Mouse (Mus musculus): ENCODE data around the gene Ctrl. TPM values are rescaled to one million over a fixed set of nuclear protein-coding genes. Genes with fewer than 3 reads are reported as not detected.

Ctrl gene
- total and polyA plus RNA-seq, 3 experiments: 1.5 to 3.0 TPM; not detected in 1

- TF ChIP-seq HCFC1 (IDR thresholded peaks at IDR 0.05; ENCODE audit: low read depth, low read length) (no peak), TAL1 (IDR thresholded peaks at IDR 0.05; ENCODE audit: low read length) (no peak), SIN3A (IDR thresholded peaks at IDR 0.05; ENCODE audit: low read length) (no peak), BHLHE40 (IDR thresholded peaks at IDR 0.05; ENCODE audit: borderline replicate concordance, low read depth, low read length) (no peak), POLR2A (IDR thresholded peaks at IDR 0.05; ENCODE audit: control insufficient read depth in 1 of 2, insufficient read depth in 1 of 2, low read depth in 1 of 2, low read length in 2 of 2, poor library complexity in 1 of 2) (no peak), EP300 (IDR thresholded peaks at IDR 0.05; ENCODE audit: low read depth in 1 of 2, low read length in 2 of 2) (no peak), ZMIZ1 (IDR thresholded peaks at IDR 0.05; ENCODE audit: low read depth, low read length) (no peak), UBTF (IDR thresholded peaks at IDR 0.05; ENCODE audit: borderline replicate concordance, insufficient read depth, low read depth, low read length) (no peak), SMC3 (IDR thresholded peaks at IDR 0.05; ENCODE audit: low read depth, low read length) (no peak), NRF1 (IDR thresholded peaks at IDR 0.05; ENCODE audit: insufficient read depth, low read depth, low read length, poor library complexity, severe bottlenecking) (no peak), GABPA (IDR thresholded peaks at IDR 0.05; ENCODE audit: low read depth, low read length) (no peak), ZNF384 (IDR thresholded peaks at IDR 0.05; ENCODE audit: low read depth, low read length) (no peak), MAFK (IDR thresholded peaks at IDR 0.05; ENCODE audit: borderline replicate concordance, low read depth, low read length) (no peak), MYC (IDR thresholded peaks at IDR 0.05; ENCODE audit: low read depth, low read length) (no peak), MAX (IDR thresholded peaks at IDR 0.05; ENCODE audit: low read length) (no peak), CHD2 (IDR thresholded peaks at IDR 0.05; ENCODE audit: low read length) (no peak), KAT2A (conservative IDR thresholded peaks at IDR 0.05; ENCODE audit: low read depth, low read length) (no peak), ELF1 (IDR thresholded peaks at IDR 0.05; ENCODE audit: low read depth, low read length) (no peak)
- H3K9ac ChIP-seq (ENCODE audit: control insufficient read depth, low read depth, low read length, poor library complexity, severe bottlenecking): no peak overlapping the region
- H3K27ac ChIP-seq (ENCODE audit: control insufficient read depth, low read depth, low read length): no peak overlapping the region
These were observed 8.4 kb upstream of the Ctrl start for GRCm38 (mm10) chr8:105942026-105942425.

DNA sequence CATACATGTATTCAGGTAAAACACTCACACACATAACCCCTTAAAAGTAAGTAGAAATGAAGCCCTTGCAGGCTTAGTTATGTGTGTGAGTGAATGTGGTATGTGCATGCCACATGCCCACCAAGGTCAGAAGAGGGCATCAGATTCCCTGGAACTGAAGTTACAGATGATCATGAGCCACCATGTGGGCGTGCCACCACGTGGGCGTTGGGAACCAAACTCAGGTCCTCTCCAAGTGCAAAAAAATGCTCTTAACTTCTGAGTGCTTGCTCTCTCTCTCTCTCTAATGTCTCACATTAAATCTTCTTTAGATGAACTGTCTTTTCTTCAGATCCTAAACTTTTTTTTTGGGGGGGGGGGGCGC, 4.6 kb upstream of the Ctrl start, which contains the start of gene Psmb10:
TSS of gene Psmb10 (minus strand) at position 139 of the 364 bp plus-strand sequence.
- H3K79me2 ChIP-seq (ENCODE audit: control insufficient read depth, insufficient read depth, low read length, poor library complexity): peaks cover 10% of the 10 kb centered on the region
- peak within 1 kb of the TSS; percentile 85 for H3K27ac ChIP-seq (ENCODE audit: control insufficient read depth, low read depth, low read length)
- peak within 1 kb of the TSS; percentile 67 to 85 for H3K4me3 ChIP-seq (ENCODE audit: control insufficient read depth in 1 of 2, insufficient read depth in 1 of 2, low read depth in 2 of 2, low read length in 2 of 2)
- H3K9ac ChIP-seq (ENCODE audit: control insufficient read depth, low read depth, low read length, poor library complexity, severe bottlenecking): peak within 1 kb of the TSS; percentile 91
- peaks cover 4 to 14% of the 10 kb centered on the region in 2 experiments; a peak in 3 of 4 replicates for H3K4me1 ChIP-seq (ENCODE audit: control insufficient read depth in 1 of 2, insufficient read depth in 2 of 2, low read length in 2 of 2)
- H3K27me3 ChIP-seq (ENCODE audit: control insufficient read depth in 1 of 2, insufficient read depth in 2 of 2, low read length in 2 of 2): no peaks in the 10 kb centered on the region
- H3K9me3 ChIP-seq (replicated peaks; ENCODE audit: insufficient read depth, low read length): no peaks in the 10 kb centered on the region
- peaks cover 0 to 13% of the 10 kb centered on the region in 2 experiments; a peak in 2 of 4 replicates for H3K36me3 ChIP-seq (ENCODE audit: control insufficient read depth in 1 of 2, insufficient read depth in 2 of 2, low read length in 2 of 2)
- peak; percentile 79 for DNase-seq (ENCODE audit: low read depth, low spot score)
- no peak for TF ChIP-seq EP300 (IDR thresholded peaks at IDR 0.05; ENCODE audit: low read depth in 1 of 2, low read length in 2 of 2)
- TF ChIP-seq HCFC1 (IDR thresholded peaks at IDR 0.05; ENCODE audit: low read depth, low read length): peak; percentile 2; the same call in 1 of the 2 replicates
- TF ChIP-seq MYC (IDR thresholded peaks at IDR 0.05; ENCODE audit: low read depth, low read length): peak; percentile 99
- TF ChIP-seq CTCF (IDR thresholded peaks at IDR 0.05 in 2 of 3, conservative IDR thresholded peaks at IDR 0.05 in 1 of 3; ENCODE audit: control insufficient read depth in 1 of 3, insufficient read depth in 1 of 3, low read depth in 2 of 3, low read length in 3 of 3, poor library complexity in 1 of 3, severe bottlenecking in 1 of 3): peak in 1 of 3 experiments; percentile 8; a peak in 1 of 6 replicates
- peak; percentile 72; the same call in 1 of the 2 replicates for TF ChIP-seq ETS1 (IDR thresholded peaks at IDR 0.05; ENCODE audit: low read depth, low read length)
- no peak for TF ChIP-seq MAFK (IDR thresholded peaks at IDR 0.05; ENCODE audit: borderline replicate concordance, low read depth, low read length)
- no peak for TF ChIP-seq BHLHE40 (IDR thresholded peaks at IDR 0.05; ENCODE audit: borderline replicate concordance, low read depth, low read length)
- peak; percentile 74 for TF ChIP-seq USF1 (IDR thresholded peaks at IDR 0.05; ENCODE audit: low read depth, low read length)
- TF ChIP-seq NELFE (IDR thresholded peaks at IDR 0.05; ENCODE audit: low read depth, low read length): no peak; the same call in 1 of the 2 replicates
- TF ChIP-seq CHD2 (IDR thresholded peaks at IDR 0.05; ENCODE audit: low read length): no peak
- TF ChIP-seq KAT2A (conservative IDR thresholded peaks at IDR 0.05; ENCODE audit: low read depth, low read length): no peak
- peak; percentile 1; the same call in 1 of the 2 replicates for TF ChIP-seq SMC3 (IDR thresholded peaks at IDR 0.05; ENCODE audit: low read depth, low read length)
- TF ChIP-seq MYB (IDR thresholded peaks at IDR 0.05; ENCODE audit: low read depth, low read length): no peak
- TF ChIP-seq CHD1 (IDR thresholded peaks at IDR 0.05; ENCODE audit: low read depth, low read length): no peak
- no peak for TF ChIP-seq JUND (IDR thresholded peaks at IDR 0.05; ENCODE audit: low read depth, low read length)
- TF ChIP-seq USF2 (IDR thresholded peaks at IDR 0.05; ENCODE audit: borderline replicate concordance in 1 of 2, insufficient read depth in 1 of 2, low read depth in 1 of 2, low read length in 2 of 2): 0 out of 4 replicates have a peak, but pooled peaks of 1 of the 2 experiments have one; percentile 11
- no peak for TF ChIP-seq TCF12 (IDR thresholded peaks at IDR 0.05; ENCODE audit: low read depth, low read length)
- no peak for TF ChIP-seq ZKSCAN1 (IDR thresholded peaks at IDR 0.05; ENCODE audit: low read depth, low read length)
- TF ChIP-seq POLR2A (IDR thresholded peaks at IDR 0.05; ENCODE audit: control insufficient read depth in 1 of 2, insufficient read depth in 1 of 2, low read depth in 1 of 2, low read length in 2 of 2, poor library complexity in 1 of 2): no peak
- TF ChIP-seq MAX (IDR thresholded peaks at IDR 0.05; ENCODE audit: low read length): peak; percentile 94
- TF ChIP-seq MXI1 (IDR thresholded peaks at IDR 0.05; ENCODE audit: low read depth, low read length): peak; percentile 100
- TF ChIP-seq SIN3A (IDR thresholded peaks at IDR 0.05; ENCODE audit: low read length): peak; percentile 95

More at GRCm38 (mm10) chr8:105942026-105942425, 8.4 kb upstream of the Ctrl start:
- H3K79me2 ChIP-seq (ENCODE audit: control insufficient read depth, insufficient read depth, low read length, poor library complexity): peaks cover 6% of the 10 kb centered on the region; the same call in 1 of the 2 replicates
- H3K27me3 ChIP-seq (ENCODE audit: control insufficient read depth in 1 of 2, insufficient read depth in 2 of 2, low read length in 2 of 2): no peaks in the 10 kb centered on the region
- H3K9me3 ChIP-seq (replicated peaks; ENCODE audit: insufficient read depth, low read length): no peaks in the 10 kb centered on the region
- no peaks in the 10 kb centered on the region for H3K4me1 ChIP-seq (ENCODE audit: control insufficient read depth in 1 of 2, insufficient read depth in 2 of 2, low read length in 2 of 2)
- DNase-seq (ENCODE audit: low read depth, low spot score): no peak
- no peak overlapping the region for H3K4me3 ChIP-seq (ENCODE audit: control insufficient read depth in 1 of 2, insufficient read depth in 1 of 2, low read depth in 2 of 2, low read length in 2 of 2)
- peaks cover 0 to 6% of the 10 kb centered on the region in 2 experiments; a peak in 2 of 4 replicates for H3K36me3 ChIP-seq (ENCODE audit: control insufficient read depth in 1 of 2, insufficient read depth in 2 of 2, low read length in 2 of 2)

All from MEL (cell line).